Mouse (Mus musculus) limb, embryonic 14.5 days (tissue): ENCODE measurements around the gene St6galnac4. TPM values are rescaled to one million over a fixed set of nuclear protein-coding genes. Genes with fewer than 3 reads are reported as not detected.
A peak's percentile ranks its signal among the peaks of the same experiment; 100 is the strongest.

ENCODE experiments used
- ATAC-seq: fragments of 200-750 bp; cut with Nextera tagmentation; 2 replicates; pipeline ENCODE4 v1.8.0; 2017; ENCODE audit warnings: low read depth, moderate number of reproducible peaks, moderate TSS enrichment; ENCODE audit not compliant: low FRiP score
- DNase-seq: peaks from one replicate; pipeline ENCODE4 v3.0.0-alpha.2; 2015; ENCODE audit warnings: low spot score
- H3K27ac ChIP-seq: fragments of 300-500 bp; sonication (generic); replicated peaks from 2 replicates; pipeline ENCODE4 v1.5.1; 2014; ENCODE audit warnings: low read depth, mild to moderate bottlenecking, low read length, moderate library complexity, mixed read lengths
- H3K27me3 ChIP-seq: fragments of 300-500 bp; sonication (generic); 2 replicates; pipeline ENCODE4 v1.6.1; 2014; ENCODE audit warnings: low read length, mixed read lengths; ENCODE audit not compliant: control insufficient read depth, insufficient read depth
- H3K36me3 ChIP-seq: fragments of 300-500 bp; sonication (generic); 2 replicates; pipeline ENCODE4 v1.6.1; 2014; ENCODE audit warnings: mild to moderate bottlenecking, low read length, moderate library complexity, mixed read lengths; ENCODE audit not compliant: control insufficient read depth, insufficient read depth
- H3K4me1 ChIP-seq: fragments of 300-500 bp; sonication (generic); 2 replicates; pipeline ENCODE4 v1.6.1; 2014; ENCODE audit warnings: antibody characterized with exemption, low read length, mixed read lengths; ENCODE audit not compliant: control insufficient read depth, insufficient read depth
- H3K4me2 ChIP-seq: fragments of 300-500 bp; sonication (generic); replicated peaks from 2 replicates; pipeline ENCODE4 v1.6.1; 2014; ENCODE audit warnings: low read depth, mild to moderate bottlenecking, low read length, moderate library complexity; ENCODE audit not compliant: severe bottlenecking
- H3K4me3 ChIP-seq: fragments of 300-500 bp; sonication (generic); replicated peaks from 2 replicates; pipeline ENCODE4 v1.5.1; 2014; ENCODE audit warnings: low read length
- H3K9ac ChIP-seq: fragments of 300-500 bp; sonication (generic); 2 replicates; pipeline ENCODE4 v1.6.1; 2014; ENCODE audit warnings: mild to moderate bottlenecking, low read depth, low read length, moderate library complexity; ENCODE audit not compliant: severe bottlenecking
- H3K9me3 ChIP-seq: fragments of 300-500 bp; sonication (generic); 2 replicates; pipeline ENCODE4 v1.6.1; 2016; ENCODE audit warnings: low read length; ENCODE audit not compliant: control insufficient read depth
- POLR2A ChIP-seq: fragments of 200-500 bp; IDR thresholded peaks from 2 replicates; pipeline ENCODE4 v1.8.0; 2012; ENCODE audit warnings: inconsistent platforms, mild to moderate bottlenecking, moderate library complexity, borderline replicate concordance; ENCODE audit not compliant: insufficient read depth, insufficient read length; ENCODE audit errors: extremely low read depth
- WGBS: fragments of 180-500 bp; shearing (Covaris S2); extraction: QIAGEN DNeasy Blood & Tissue Kit; methylation state at CpG from one replicate; pipeline ENCODE4 v1.1.7; 2014; 5-methylcytosine and 5-hydroxymethylcytosine counted together
- polyA plus RNA-seq, 2 experiments: library from polyadenylated mRNA; depleted of rRNA in 1 of 2; stranded (reverse) in 1 of 2; unstranded in 1 of 2; fragments of >200 nt; fragmentation: Nextera tagmentation in 1 of 2; extraction: Ambion mirVana in 1 of 2; gene quantifications; 2 replicates each; pipeline versions ENCODE4 v1.2.1 to v1.2.3; 2012 to 2014

The St6galnac4 gene
- polyA plus RNA-seq, 2 experiments, result 31.8 to 33.9 TPM

DNA sequence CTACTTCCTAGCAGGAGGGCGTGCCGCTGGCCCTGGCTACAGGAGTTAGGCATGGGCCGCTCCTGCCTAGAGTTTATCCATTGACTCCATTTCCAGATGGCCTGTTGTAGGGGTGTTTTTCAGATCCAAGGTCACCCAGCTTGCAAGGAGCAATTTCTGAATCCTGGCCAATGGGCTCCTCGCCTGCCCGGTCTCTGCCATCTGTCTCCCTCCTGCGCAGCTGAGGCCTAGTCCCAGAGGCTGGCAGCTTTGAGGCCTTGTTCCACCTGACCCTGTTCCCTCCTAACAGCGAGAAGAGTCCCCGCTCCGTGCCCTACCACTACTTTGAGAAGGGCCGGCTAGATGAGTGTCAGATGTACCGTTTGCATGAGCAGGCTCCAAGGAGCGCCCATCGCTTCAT, 9.8 kb downstream of the St6galnac4 start:
- ATAC-seq (no peak), DNase-seq (no peak)
- H3K4me2 ChIP-seq, result no peak overlapping the region
- H3K27me3 ChIP-seq, result no peaks in the 10 kb centered on the region
- no peak overlapping the region for H3K4me3 ChIP-seq
- no peak for TF ChIP-seq POLR2A
- H3K36me3 ChIP-seq, result peaks cover 35% of the 10 kb centered on the region
- peaks cover 9% of the 10 kb centered on the region; the same call in 1 of the 2 replicates for H3K4me1 ChIP-seq
- WGBS, result 89% methylated on average over 13 of the region's 13 CpGs
- no peaks in the 10 kb centered on the region for H3K9me3 ChIP-seq
- no peak overlapping the region for H3K27ac ChIP-seq
- H3K9ac ChIP-seq, result no peak overlapping the region

DNA sequence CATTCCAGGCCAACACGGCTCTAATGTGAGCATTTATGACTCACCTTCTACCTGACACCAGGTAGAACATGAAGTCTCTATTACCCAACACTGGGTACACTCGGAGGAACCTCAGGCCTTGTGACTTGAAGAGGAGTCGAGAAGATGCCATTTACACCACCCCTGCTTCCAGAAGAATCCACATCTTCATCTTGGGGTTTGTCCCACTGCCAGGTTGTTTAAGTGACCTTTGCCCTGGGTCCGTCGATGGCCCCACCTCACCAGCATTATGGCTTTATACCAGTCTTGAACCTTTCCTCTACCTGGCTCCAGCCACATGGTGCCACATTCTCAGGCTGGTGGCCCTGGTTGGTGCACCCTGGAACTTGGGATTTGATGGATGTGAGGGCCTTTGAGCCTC, 10.4 kb downstream of the St6galnac4 start:
- Histone ChIP-seq H3K27ac (no peak overlapping the region), H3K9ac (no peak overlapping the region), H3K4me1 (peaks cover 11% of the 10 kb centered on the region; the same call in 1 of the 2 replicates), H3K27me3 (no peaks in the 10 kb centered on the region), H3K4me2 (no peak overlapping the region), H3K36me3 (peaks cover 35% of the 10 kb centered on the region), H3K9me3 (no peaks in the 10 kb centered on the region), H3K4me3 (no peak overlapping the region)
- WGBS, result 85% methylated on average over 5 of the region's 5 CpGs
- ATAC-seq, result no peak
- TF ChIP-seq POLR2A, result no peak
- no peak for DNase-seq

DNA sequence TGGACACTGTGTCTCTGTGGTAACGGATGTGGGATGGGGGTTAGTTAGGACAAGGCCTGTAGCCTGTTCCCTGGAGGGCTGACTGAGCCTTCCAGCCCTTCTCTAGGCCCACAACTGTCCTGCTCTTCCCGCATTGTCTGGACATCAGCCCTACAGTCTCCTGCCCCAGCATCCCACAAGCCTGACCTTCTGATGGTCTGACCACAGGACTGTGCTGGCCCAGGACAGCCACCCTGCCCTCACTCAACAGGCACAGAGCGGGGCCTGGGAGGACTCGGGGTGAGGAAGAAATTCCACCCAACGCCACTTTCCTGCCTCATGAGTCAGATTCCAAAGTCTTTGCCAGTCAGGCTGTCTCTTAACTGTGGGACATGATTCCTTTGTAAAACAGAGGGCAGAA, 10.8 kb downstream of the St6galnac4 start:
- 93% methylated on average over 5 of the region's 5 CpGs for WGBS
- no peak for TF ChIP-seq POLR2A

DNA sequence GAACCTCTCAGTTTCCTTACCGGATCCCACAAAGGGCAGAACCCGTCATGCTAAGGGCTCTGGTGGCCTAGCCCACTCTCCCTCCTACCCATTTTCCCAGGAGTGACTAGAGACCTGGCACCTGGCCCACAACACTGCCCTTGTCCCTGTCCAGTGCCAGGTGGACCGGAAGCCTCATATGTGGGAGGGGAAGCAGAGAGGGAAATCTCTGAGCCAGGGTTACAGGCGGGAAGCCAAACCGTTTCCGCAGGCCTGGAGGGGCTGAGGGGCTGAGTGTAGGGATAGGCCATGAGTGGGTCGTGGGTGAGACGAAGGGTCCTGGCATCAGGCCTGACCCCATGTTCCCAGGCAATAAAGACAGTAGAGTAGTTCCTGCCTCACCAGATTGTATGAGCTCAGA, 11.6 kb downstream of the St6galnac4 start:
- no peak for DNase-seq
- WGBS, result 83% methylated on average over 8 of the region's 8 CpGs
- Histone ChIP-seq H3K27ac (no peak overlapping the region), H3K4me2 (no peak overlapping the region), H3K4me3 (no peak overlapping the region), H3K4me1 (peaks cover 11% of the 10 kb centered on the region; the same call in 1 of the 2 replicates), H3K36me3 (peaks cover 32% of the 10 kb centered on the region), H3K27me3 (no peaks in the 10 kb centered on the region), H3K9me3 (no peaks in the 10 kb centered on the region), H3K9ac (no peak overlapping the region)
- TF ChIP-seq POLR2A, result no peak
- no peak for ATAC-seq

More for the DNA sequence above, 10.8 kb downstream of the St6galnac4 start:
- Histone ChIP-seq H3K27me3 (no peaks in the 10 kb centered on the region), H3K4me3 (no peak overlapping the region), H3K4me1 (peaks cover 11% of the 10 kb centered on the region; the same call in 1 of the 2 replicates), H3K36me3 (peaks cover 33% of the 10 kb centered on the region), H3K9ac (no peak overlapping the region), H3K27ac (no peak overlapping the region), H3K4me2 (no peak overlapping the region), H3K9me3 (no peaks in the 10 kb centered on the region)
- ATAC-seq (no peak), DNase-seq (no peak)

DNA sequence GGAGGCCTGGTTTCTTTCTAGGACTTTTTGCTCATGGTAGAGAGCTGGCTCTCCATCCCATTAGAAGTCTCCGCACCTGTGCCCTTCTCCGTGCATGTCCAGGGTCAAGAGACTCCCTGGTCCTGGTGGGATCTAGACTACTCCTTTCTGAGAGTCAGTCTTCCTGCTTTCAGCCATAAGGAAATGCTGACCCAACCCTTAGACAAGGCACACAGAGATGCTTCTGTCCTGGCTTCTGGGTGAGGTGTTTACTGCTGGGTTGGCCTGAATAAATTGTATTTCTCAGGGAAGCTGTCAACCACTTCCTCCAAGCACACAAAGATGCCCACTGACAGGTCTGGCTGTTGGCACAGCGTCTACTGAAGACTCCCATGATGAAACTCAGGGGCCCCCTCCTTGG, 12.5 kb downstream of the St6galnac4 start, which contains the start of gene St6galnac6:
TSS of gene St6galnac6 (plus strand) at position 301 of the 400 bp plus-strand sequence.
- no peaks in the 10 kb centered on the region for H3K27me3 ChIP-seq
- H3K36me3 ChIP-seq, result peaks cover 25% of the 10 kb centered on the region
- H3K27ac ChIP-seq, result no peak within 1 kb of the TSS
- no peak within 1 kb of the TSS for H3K4me3 ChIP-seq
- no peak within 1 kb of the TSS for H3K4me2 ChIP-seq
- no peak for ATAC-seq
- H3K9ac ChIP-seq, result peak within 1 kb of the TSS; percentile 1; the same call in 1 of the 2 replicates
- H3K9me3 ChIP-seq, result no peaks in the 10 kb centered on the region
- DNase-seq, result no peak
- WGBS, result 90% methylated on average over 3 of the region's 3 CpGs
- no peak for TF ChIP-seq POLR2A
- H3K4me1 ChIP-seq, result peaks cover 11% of the 10 kb centered on the region; the same call in 1 of the 2 replicates
